11 mouse cellular contexts compared by ENCODE assay signal in the genomic region with DNA sequence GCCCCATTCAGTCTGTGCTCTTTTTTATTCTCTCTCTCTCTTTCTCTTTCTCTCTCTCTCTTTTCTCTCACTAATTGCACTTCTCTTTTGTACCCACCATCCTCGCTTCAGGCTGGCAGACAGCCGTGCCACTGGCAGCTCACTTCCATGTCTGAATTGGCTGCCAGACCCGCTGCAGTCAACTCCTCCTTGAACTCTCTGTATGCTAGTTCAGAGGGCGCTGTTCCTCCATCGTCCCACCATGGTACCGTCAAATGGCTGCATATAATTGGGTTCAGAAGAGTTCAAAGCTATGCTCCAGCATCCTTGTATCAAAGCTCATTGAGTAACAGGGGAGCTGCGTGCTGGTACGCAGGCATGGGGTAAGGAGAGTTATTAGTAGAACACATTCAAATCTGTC.
"Had no signal": no experiment of that assay in that cellular context is flagged by ENCODE, and none has a peak within 500 bp of the region (broad histone marks: within the 10 kb centered on the region; RNA-seq: fewer than 3 reads in every experiment).

No protein-coding gene starts in this region.

- DNase-seq: kidney, postnatal 10 days; kidney, postnatal 4 days; lung, adult 18-20 months; thymus, postnatal 4 days had no signal

- ATAC-seq: midbrain, embryonic 16.5 days had no signal

- H3K4me2 ChIP-seq: limb, embryonic 13.5 days; midbrain, embryonic 12.5 days; neural tube, embryonic 13.5 days had no signal

- H3K27ac ChIP-seq: left cerebral cortex, adult 2 months; limb, embryonic 13.5 days; liver, embryonic 14.5 days; midbrain, embryonic 12.5 days; neural tube, embryonic 13.5 days; stomach, postnatal 0 days had no signal

- H3K27me3 ChIP-seq: limb, embryonic 13.5 days; midbrain, embryonic 12.5 days; neural tube, embryonic 13.5 days had no signal

- H3K9me3 ChIP-seq: limb, embryonic 13.5 days; midbrain, embryonic 12.5 days; neural tube, embryonic 13.5 days had no signal

- H3K36me3 ChIP-seq: limb, embryonic 13.5 days; midbrain, embryonic 12.5 days; neural tube, embryonic 13.5 days had no signal

- H3K4me3 ChIP-seq: left cerebral cortex, adult 2 months; limb, embryonic 13.5 days; midbrain, embryonic 12.5 days; neural tube, embryonic 13.5 days had no signal

- H3K9ac ChIP-seq: limb, embryonic 13.5 days; liver, embryonic 14.5 days; midbrain, embryonic 12.5 days; neural tube, embryonic 13.5 days had no signal
